Mouse (Mus musculus): Measurements from ENCODE around the gene Agpat2. TPM values are rescaled to one million over a fixed set of nuclear protein-coding genes. Genes with fewer than 3 reads are reported as not detected.

The Agpat2 gene
- 6.9 and 9.6 TPM in 2 replicates for polyA plus RNA-seq (2016; fragmentation: Nextera tagmentation; extraction: Ambion mirVana)

- under 1% methylated on average over 72 of the region's 103 CpGs for WGBS
- H3K27me3 ChIP-seq = peaks cover 46% of the 10 kb centered on the region
- peak; percentile 71; the same call in 1 of the 2 replicates for ATAC-seq (ENCODE audit: low FRiP score, low read depth)
These were observed at the start of gene Agpat2 for GRCm38 (mm10) chr2:26603720-26604671. Gene Agpat2 (minus strand): TSS chr2:26604417.

GRCm38 (mm10) chr2:26646643-26647293 lies 42.6 kb upstream of the Agpat2 start:
- H3K27me3 ChIP-seq = no peaks in the 10 kb centered on the region
- 22% methylated on average over 3 of the region's 3 CpGs for WGBS

More at GRCm38 (mm10) chr2:26603720-26604671, at the start of gene Agpat2:
- H3K4me1 ChIP-seq = peaks cover 14% of the 10 kb centered on the region
- peak within 1 kb of the TSS; percentile 64 for H3K4me2 ChIP-seq (replicated peaks)
- H3K27ac ChIP-seq (replicated peaks) = 0 out of 2 replicates have a peak within 1 kb of the TSS, but pooled peaks have one; percentile 5
- H3K4me3 ChIP-seq = peak within 1 kb of the TSS; percentile 55
- H3K9me3 ChIP-seq = no peaks in the 10 kb centered on the region
- peak within 1 kb of the TSS; percentile 56 for H3K9ac ChIP-seq (replicated peaks)
- H3K36me3 ChIP-seq = no peaks in the 10 kb centered on the region

GRCm38 (mm10) chr2:26643942-26644341 lies 39.7 kb upstream of the Agpat2 start:
- H3K4me1 ChIP-seq = peaks cover 8% of the 10 kb centered on the region
- no peaks in the 10 kb centered on the region for H3K9me3 ChIP-seq
- no peak overlapping the region for H3K27ac ChIP-seq (replicated peaks)
- H3K27me3 ChIP-seq = no peaks in the 10 kb centered on the region
- H3K9ac ChIP-seq (replicated peaks) = no peak overlapping the region
- WGBS = 72% methylated on average over 2 of the region's 2 CpGs
- no peaks in the 10 kb centered on the region for H3K36me3 ChIP-seq
- H3K4me3 ChIP-seq = no peak overlapping the region
- no peak for ATAC-seq (ENCODE audit: low FRiP score, low read depth)
- no peak overlapping the region for H3K4me2 ChIP-seq (replicated peaks)

More at GRCm38 (mm10) chr2:26646643-26647293, 42.6 kb upstream of the Agpat2 start:
- no peaks in the 10 kb centered on the region for H3K36me3 ChIP-seq
- no peak overlapping the region for H3K4me2 ChIP-seq (replicated peaks)
- no peaks in the 10 kb centered on the region for H3K9me3 ChIP-seq
- H3K4me1 ChIP-seq = no peaks in the 10 kb centered on the region
- no peak overlapping the region for H3K9ac ChIP-seq (replicated peaks)
- no peak overlapping the region for H3K4me3 ChIP-seq
- peak; percentile 96 for ATAC-seq (ENCODE audit: low FRiP score, low read depth)
- H3K27ac ChIP-seq (replicated peaks) = no peak overlapping the region

GRCm38 (mm10) chr2:26641006-26641647 lies 36.9 kb upstream of the Agpat2 start:
- Histone ChIP-seq H3K4me2 (replicated peaks) (no peak overlapping the region), H3K27me3 (no peaks in the 10 kb centered on the region), H3K9me3 (no peaks in the 10 kb centered on the region), H3K4me1 (peaks cover 23% of the 10 kb centered on the region), H3K4me3 (no peak overlapping the region), H3K27ac (replicated peaks) (no peak overlapping the region), H3K9ac (replicated peaks) (no peak overlapping the region), H3K36me3 (peaks cover 18% of the 10 kb centered on the region)
- 79% methylated on average over 7 of the region's 7 CpGs for WGBS
- no peak for ATAC-seq (ENCODE audit: low FRiP score, low read depth)

DNA sequence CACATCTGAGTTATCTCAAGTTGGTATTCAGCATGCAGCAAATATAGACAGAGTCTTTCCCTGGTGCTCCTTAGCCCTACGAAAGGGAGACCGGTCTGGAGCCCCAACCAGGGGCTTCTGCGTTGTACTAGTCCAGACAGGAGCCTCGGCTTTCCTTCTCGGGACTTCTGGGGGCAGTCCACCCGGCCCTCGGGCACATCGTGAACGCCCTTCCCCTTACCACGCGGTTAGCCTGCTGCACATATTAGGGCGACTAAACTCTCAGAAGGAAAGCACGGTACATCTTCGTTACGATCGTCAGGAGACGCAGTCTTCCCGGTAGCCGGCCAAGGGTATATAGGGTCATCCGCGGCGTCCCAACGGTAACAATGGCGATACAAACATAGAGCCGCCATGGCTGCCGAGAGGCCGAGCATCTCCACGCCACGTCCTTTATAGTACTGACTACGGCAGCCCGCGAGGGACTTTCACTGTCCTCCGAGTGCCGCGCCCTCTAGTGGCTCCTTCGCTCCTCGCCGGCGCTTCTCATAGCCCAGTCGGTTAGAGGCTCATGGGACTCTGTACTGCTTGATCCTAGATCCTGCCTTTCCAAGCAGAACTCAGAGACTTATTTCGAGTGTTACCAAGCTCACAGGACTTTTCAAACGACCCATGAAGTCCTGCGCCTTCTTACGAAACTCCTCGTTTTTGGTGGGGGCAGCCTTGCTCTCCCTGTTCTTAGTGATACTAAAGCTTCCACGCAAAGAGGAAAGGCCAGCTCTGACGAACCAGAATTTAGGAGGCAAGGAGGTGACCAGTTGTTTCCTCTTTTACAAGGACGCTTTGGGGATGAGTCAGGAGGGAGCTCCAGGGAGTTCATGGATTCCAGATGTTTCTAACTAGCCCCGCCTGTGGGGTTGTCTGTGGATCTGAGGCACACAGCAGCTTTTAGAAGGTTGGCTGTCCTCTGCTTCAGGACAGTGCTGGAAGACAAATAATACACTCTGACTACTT lies 35.9 kb upstream of the Agpat2 start:
- no peaks in the 10 kb centered on the region for H3K9me3 ChIP-seq
- H3K4me1 ChIP-seq = peaks cover 23% of the 10 kb centered on the region
- 4% methylated on average over 49 of the region's 49 CpGs for WGBS
- H3K4me2 ChIP-seq (replicated peaks) = peak overlapping the region; percentile 84
- peaks cover 28% of the 10 kb centered on the region for H3K36me3 ChIP-seq
- H3K9ac ChIP-seq (replicated peaks) = peak overlapping the region; percentile 96
- H3K27ac ChIP-seq (replicated peaks) = peak overlapping the region; percentile 73
- H3K4me3 ChIP-seq = peak overlapping the region; percentile 94
- ATAC-seq (ENCODE audit: low FRiP score, low read depth) = peak; percentile 87
- no peaks in the 10 kb centered on the region for H3K27me3 ChIP-seq

DNA sequence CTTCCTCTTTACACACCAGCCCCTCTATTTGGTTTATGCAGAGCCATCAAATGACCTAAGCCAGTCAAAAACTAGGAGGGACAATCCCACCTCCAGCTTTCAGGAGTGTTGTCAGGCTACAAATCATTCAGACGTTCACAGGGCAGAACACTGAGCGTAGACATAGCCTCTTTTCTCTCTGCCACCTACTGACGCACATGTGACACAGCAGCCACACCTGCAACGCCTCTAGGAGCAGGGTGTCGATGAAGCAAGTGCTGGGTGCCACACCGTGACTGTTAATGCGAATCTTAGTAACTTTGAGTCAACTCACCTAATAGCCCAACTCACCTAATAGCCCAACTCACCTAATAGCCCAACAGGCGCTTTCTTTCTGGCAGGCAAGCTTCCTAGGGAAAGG lies 34.9 kb upstream of the Agpat2 start:
- Histone ChIP-seq H3K27ac (replicated peaks) (peak overlapping the region; percentile 8; the same call in 1 of the 2 replicates), H3K4me2 (replicated peaks) (peak overlapping the region; percentile 84), H3K9ac (replicated peaks) (peak overlapping the region; percentile 96), H3K36me3 (peaks cover 38% of the 10 kb centered on the region), H3K4me1 (peaks cover 23% of the 10 kb centered on the region), H3K9me3 (no peaks in the 10 kb centered on the region), H3K4me3 (peak overlapping the region; percentile 94), H3K27me3 (no peaks in the 10 kb centered on the region)
- ATAC-seq (ENCODE audit: low FRiP score, low read depth) = no peak
- WGBS = 9% methylated on average over 8 of the region's 8 CpGs

DNA sequence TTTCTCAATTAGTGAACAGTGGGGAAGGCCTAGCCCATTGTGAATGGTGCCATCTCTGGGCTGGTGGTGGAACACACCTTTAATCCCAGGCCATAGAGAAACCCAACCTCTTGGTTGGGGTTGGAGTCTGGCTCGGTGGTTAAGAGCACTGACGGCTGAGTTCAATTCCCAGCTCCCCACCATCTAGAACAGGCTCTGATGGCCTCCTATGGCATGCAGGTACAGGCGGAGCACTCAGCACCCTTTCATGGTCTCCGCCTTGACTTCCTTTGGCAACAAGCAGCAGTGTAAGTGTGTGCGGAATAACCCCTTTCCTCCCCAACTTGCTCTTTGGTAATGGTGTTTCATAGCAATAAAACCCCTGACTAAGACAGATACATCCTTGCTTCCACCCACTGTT lies 34.4 kb upstream of the Agpat2 start:
- ATAC-seq (ENCODE audit: low FRiP score, low read depth) = no peak
- peaks cover 41% of the 10 kb centered on the region for H3K36me3 ChIP-seq
- 0 out of 2 replicates have a peak overlapping the region, but pooled peaks have one; percentile 8 for H3K27ac ChIP-seq (replicated peaks)

DNA sequence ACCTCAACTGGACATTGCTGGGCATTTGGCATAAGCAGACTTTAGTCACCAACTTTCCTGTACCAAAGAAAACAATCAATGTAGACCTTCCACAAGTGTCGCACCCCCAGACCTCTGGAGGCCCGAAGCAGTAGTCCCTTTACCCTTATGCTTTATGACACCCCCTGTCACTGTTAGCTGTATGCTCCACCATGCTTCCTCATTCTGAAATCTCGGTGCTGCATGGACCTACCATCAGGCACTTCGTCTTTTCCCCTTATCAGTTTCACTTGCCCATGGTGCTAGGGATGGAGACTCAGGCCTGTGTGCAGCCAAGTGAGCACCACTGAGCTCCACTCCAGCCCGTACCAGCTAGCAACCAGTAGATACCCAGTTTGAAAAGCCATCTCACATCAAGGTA lies 33.8 kb upstream of the Agpat2 start:
- Histone ChIP-seq H3K27me3 (no peaks in the 10 kb centered on the region), H3K36me3 (peaks cover 41% of the 10 kb centered on the region), H3K4me1 (peaks cover 28% of the 10 kb centered on the region), H3K4me3 (peak overlapping the region; percentile 94; the same call in 1 of the 2 replicates), H3K27ac (replicated peaks) (no peak overlapping the region), H3K9me3 (no peaks in the 10 kb centered on the region), H3K9ac (replicated peaks) (peak overlapping the region; percentile 0; the same call in 1 of the 2 replicates), H3K4me2 (replicated peaks) (peak overlapping the region; percentile 84; the same call in 1 of the 2 replicates)
- 89% methylated on average over 5 of the region's 5 CpGs for WGBS
- ATAC-seq (ENCODE audit: low FRiP score, low read depth) = no peak

More for the DNA sequence above, 34.4 kb upstream of the Agpat2 start:
- H3K4me3 ChIP-seq = peak overlapping the region; percentile 94
- peaks cover 25% of the 10 kb centered on the region for H3K4me1 ChIP-seq
- H3K27me3 ChIP-seq = no peaks in the 10 kb centered on the region
- H3K9me3 ChIP-seq = no peaks in the 10 kb centered on the region
- peak overlapping the region; percentile 84 for H3K4me2 ChIP-seq (replicated peaks)
- peak overlapping the region; percentile 96 for H3K9ac ChIP-seq (replicated peaks)
- 75% methylated on average over 5 of the region's 5 CpGs for WGBS

DNA sequence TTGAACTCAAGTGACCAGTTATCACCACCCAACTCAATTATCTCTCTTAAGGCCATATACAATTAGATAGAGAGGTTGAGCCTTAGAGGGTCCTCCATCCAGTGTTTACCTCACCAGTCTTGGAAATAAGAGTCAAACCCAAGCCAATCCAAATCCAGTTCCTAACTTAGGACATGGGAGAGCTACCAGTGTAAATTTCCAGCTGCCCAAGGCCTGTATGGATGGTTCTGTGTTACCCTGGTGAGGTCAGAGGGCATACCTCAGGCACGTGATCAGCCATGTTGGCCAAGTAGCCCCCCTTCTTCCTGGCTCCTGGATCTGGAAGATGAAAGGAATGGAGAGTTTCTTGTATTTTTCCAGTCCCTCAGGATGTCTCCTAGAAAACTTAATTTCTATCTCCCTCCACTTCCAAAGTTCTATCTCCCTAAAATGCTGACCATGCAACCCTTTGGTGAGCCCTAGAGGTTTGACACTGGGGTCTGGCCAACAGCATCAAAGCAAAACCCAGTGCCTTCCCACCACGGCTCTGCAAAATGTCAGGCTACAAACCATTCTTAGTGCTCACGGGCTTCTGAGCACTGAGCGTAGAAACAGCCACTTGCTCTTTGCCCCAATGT lies 33.2 kb upstream of the Agpat2 start:
- peaks cover 41% of the 10 kb centered on the region for H3K36me3 ChIP-seq
- 89% methylated on average over 4 of the region's 4 CpGs for WGBS
- no peak for ATAC-seq (ENCODE audit: low FRiP score, low read depth)
- no peak overlapping the region for H3K27ac ChIP-seq (replicated peaks)
- H3K4me1 ChIP-seq = peaks cover 28% of the 10 kb centered on the region
- H3K4me3 ChIP-seq = no peak overlapping the region
- no peaks in the 10 kb centered on the region for H3K9me3 ChIP-seq
- peak overlapping the region; percentile 0; the same call in 1 of the 2 replicates for H3K9ac ChIP-seq (replicated peaks)
- H3K4me2 ChIP-seq (replicated peaks) = no peak overlapping the region
- H3K27me3 ChIP-seq = no peaks in the 10 kb centered on the region

DNA sequence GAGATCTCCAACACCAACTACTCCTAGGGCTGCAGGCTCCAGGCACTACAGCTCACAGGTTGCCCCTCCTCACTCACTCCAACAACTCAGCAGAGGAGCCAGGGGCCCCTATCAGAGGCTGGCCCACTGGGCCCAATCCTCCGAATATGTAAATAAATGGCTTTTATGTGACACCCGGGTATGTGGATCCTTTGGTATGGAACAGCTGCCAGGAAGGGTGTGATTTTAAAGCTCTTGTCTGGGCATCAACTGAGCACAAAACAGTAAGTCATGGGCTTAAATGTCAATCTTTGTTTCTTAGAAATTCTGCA lies 32.1 kb upstream of the Agpat2 start:
- Histone ChIP-seq H3K4me1 (peaks cover 32% of the 10 kb centered on the region), H3K27me3 (no peaks in the 10 kb centered on the region), H3K36me3 (peaks cover 45% of the 10 kb centered on the region), H3K27ac (replicated peaks) (no peak overlapping the region), H3K4me2 (replicated peaks) (no peak overlapping the region), H3K9ac (replicated peaks) (no peak overlapping the region), H3K4me3 (no peak overlapping the region), H3K9me3 (no peaks in the 10 kb centered on the region)
- no peak for ATAC-seq (ENCODE audit: low FRiP score, low read depth)
- WGBS = 62% methylated on average over 2 of the region's 2 CpGs

All from midbrain, embryonic 12.5 days (tissue).